Mouse (Mus musculus) spleen, embryonic (tissue): Measurements from ENCODE around the gene Clic4.
"Not testable (repeated sequence)": the region's sequence is repeated elsewhere in the genome, so short reads cannot be mapped to it uniquely, and the experiment has no call there.

Source experiments
- CTCF ChIA-PET: fragments of 350-600 bp; sonication (Branson Sonifier 250); formaldehyde crosslinking; loops from one replicate; lab custom pipeline; 2022; lab: Charles Lee

Gene Clic4

DNA sequence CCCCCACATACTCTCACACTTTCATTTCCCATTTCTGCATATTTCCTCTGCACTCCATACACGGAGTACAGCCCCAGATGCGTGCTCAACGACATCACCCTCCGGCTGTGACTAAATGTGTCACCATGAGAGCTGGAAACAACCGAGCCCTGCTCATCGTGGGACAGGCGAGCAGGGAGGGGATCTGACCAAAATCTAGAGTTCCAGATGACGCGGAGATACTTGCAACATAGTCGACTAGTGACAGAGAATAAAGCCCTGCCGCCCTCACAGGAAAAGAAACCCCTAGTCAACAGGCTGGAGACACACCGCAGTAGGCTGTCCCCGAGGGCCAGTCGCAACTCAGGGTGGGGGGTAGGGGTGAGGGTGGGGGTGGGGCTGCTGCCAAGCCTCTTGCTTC, 69.3 kb downstream of the Clic4 start:
- CTCF ChIA-PET, result interaction anchor here (0.7 kb wide), 3 partner anchors 156 to 287 kb away, joined by 3 to 8 read pairs (median 4); no protein-coding TSS in a partner anchor

DNA sequence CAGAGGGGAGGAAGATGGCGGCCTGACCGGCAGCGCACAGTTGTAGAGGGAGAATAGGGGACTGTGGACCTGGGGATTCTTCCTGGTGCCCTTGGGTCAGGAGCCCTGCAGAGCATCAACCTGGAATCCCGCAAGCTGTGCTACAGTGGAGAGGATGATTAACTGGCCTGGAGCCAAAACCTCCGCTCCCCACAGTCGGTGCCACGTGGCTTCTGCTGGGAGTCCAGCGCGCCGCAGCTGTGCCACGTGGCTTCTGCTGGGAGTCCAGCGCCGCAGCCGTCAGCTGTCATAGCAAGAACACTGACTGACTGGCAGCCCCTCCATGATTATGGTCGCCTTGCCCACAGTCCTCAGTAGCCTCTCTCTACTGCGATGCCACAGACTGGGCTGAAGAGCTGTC, 70.8 kb downstream of the Clic4 start:
- CTCF ChIA-PET, result interaction anchor here (0.6 kb wide), 1 partner anchor 111 kb away, joined by 5 read pairs; no protein-coding TSS in a partner anchor

DNA sequence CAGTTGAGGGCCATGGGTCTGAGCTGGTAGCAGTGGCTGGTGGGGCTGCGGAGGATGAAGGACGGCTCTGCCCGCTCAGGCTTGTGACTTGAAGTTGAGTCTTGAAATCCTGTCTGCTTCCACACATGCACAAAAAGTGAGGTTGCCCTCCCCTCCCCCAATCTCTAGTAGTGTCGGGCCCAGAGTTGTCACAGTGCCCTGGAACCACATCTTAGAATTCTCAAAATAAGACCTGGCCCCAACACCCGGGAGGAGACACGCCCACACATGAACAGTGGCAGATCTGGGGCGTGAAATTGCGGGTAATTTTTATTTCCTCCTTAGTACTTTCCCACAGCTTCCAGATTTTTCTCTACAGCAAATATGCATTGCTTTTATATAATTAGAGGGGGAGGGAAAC, 74.8 kb downstream of the Clic4 start:
- CTCF ChIA-PET, result no interaction called here

DNA sequence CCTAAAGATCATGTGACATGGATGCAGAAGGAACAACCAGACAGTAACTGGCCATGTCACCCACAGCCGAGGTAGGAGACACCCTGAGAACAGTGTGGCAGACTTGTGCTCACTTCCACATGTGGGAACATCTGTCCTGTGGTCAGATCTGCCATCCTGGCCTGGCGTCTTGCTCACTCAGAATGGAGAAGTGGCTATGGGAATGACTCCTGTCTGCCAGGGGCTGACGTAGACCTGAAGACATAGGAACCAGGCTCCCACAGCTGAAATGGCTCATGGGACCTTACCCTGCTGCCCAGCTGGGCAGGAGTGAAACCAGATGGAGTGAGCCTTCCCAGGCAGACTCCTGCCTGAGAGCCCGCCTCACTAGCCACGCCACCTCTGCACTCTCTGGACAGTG, 79.8 kb downstream of the Clic4 start:
- CTCF ChIA-PET, result no interaction called here

DNA sequence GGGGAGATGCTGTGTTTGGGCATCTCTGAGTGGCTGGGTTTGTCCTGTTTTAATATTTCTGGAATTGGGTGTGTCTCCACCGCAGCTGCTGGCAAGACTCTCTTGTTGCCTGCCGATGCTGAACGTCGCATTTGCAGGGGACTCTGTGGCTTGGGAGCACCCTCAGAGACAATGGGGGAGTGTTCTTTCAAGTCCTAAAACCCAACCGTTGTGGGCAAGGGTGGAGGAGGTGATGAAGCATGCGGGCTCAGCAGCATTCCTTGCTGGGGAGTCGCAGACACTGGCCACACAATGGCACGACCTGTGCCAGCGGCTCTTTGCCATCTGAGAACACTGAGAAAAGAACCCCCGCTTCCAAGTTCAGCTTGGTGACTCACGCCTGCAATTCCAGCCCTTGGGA, 81.0 kb downstream of the Clic4 start:
- CTCF ChIA-PET, result no interaction called here

DNA sequence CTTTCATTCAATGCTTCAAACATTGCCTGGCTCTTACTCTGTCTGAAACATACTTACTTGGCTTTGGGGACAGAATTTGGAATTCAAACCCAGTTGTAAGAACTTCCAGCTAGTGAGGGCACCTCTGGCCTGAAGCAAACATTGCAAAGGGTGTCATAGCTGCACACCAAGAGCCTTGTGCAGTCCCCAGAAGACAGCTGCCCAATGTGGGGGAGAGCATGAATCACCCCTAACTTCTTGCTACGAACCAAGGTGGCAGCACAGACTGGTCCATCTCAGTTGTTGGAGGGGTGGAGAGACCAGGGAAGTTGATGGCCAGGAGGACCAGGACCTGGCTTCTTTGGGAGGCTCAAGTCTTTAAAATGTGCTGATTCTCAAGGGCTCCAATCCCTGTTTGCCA, 81.4 kb downstream of the Clic4 start:
- CTCF ChIA-PET, result no interaction called here

DNA sequence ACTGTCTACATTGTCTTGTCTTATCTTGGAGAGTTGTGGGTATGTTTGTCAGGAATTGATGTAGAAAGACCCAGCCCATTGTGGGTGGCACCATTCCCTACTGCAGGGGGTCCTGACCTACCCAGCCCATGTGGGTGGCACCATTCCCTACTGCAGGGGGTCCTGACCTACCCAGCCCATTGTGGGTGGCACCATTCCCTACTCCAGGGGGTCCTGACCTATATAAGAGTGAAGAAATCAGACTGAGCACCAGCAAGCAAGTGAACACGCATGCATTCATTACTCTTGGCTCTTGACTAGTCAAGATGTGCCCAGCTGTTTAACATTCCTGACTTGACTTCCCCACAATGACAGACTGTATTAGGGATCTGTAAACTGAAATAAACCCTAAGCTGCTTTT, 82.2 kb downstream of the Clic4 start:
- CTCF ChIA-PET, result interaction anchor here (1.4 kb wide), 1 partner anchor 24 kb away, joined by 3 read pairs; no protein-coding TSS in a partner anchor

DNA sequence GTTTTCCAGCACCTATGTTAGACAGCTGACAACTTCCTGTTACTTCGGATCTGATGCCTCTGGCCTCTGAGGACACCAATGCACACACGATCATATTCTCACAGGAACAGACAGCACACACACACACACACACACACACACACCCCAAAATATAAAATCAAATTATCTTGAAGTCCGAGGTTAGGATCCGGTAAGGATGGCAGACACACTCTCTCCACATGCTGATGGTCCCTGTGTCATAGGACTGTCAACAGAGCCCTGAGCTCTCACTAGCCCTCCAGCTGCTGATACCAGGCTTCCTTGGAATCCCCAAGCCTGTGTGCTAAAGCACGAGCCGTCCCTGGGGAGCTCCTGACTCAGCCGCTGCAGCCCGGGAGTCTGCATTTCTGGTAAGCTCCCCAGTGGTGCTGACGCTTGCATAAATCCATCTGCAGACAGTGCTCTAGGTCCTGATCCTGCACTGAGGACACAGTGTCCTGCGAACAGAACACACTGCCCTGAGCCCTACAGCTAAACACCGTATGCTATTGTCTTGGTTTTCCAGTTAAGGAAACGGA, 83.1 kb downstream of the Clic4 start:
- CTCF ChIA-PET, result interaction anchor here (1.4 kb wide), 1 partner anchor 24 kb away, joined by 3 read pairs; no protein-coding TSS in a partner anchor

DNA sequence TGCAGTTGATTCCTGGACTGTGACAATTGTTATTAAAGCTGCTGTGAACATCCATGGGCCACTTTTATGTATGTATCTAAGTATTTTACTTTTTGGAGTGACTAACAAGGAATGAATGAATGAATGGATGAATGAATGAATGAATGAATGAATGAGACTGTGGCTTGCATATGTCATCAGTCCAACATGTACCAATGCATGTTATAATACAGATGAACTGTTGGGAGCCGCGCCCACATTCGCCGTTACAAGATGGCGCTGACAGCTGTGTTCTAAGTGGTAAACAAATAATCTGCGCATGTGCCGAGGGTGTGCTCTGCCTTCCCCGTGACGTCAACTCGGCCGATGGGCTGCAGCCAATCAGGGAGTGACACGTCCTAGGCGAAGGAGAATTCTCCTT, 88.3 kb downstream of the Clic4 start:
- CTCF ChIA-PET, result not testable (repeated sequence)

DNA sequence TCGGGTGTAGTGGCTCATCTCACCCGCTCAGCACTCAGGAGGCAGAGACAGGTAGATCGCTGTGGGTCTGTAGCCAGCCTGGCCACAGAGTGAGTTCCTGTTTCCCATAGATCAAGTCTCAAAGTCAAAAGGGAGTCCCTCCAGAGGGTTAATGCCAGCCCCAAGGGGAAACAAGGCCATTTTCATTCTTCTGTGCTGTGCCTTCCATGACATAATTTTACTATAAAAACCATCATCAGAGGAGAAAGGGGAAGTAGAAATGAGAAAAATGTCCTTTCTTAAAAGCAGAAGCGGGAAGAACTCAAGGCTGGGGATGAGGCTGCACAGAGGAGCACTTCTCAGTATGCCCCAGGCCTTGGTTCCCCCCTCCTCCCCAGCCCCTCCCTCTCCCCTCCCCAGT, 90.8 kb downstream of the Clic4 start:
- CTCF ChIA-PET, result no interaction called here

DNA sequence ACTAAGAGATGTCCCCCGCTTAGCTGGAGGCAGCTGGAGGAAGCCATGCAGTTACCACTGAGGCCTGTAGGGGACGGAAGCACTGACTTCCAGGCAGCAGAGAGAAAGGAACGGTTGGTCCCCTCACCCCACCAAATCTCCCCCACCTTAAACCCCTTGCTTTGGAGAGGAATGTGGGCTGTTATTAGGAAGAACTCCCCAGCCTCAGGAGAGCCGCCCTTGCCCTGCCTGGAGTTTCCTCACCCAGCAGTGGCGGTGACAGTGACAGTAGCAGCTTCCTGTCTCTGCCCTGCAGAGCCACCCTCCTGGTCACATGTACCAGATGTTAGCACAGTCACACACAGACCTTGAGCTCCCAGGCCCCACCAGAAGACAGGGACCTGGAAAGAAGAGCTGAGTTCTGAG, 93.5 kb downstream of the Clic4 start:
- CTCF ChIA-PET, result interaction anchor here (0.6 to 1.6 kb wide), 3 partner anchors 13 to 132 kb away, joined by 3 to 4 read pairs (median 3); no protein-coding TSS in a partner anchor

DNA sequence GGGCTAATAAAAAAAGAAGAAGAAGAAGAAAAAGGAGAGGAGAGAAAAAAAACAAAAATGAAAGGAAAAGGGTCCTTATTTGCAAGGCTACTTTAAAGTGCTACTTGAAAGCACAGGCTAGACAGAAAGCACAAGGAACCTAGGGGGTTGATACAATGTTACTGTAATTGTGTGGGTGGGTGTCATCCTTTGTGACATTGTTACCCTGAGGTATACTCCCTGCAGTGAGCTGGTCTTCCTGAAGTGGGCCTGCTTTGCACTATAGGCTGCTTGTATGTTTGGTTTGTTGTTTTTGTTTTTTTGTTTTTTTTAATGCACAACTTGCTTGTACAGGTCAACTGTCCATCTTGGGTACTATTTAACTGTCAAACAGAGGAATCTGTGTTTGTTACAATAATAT, 95.0 kb downstream of the Clic4 start:
- CTCF ChIA-PET, result interaction anchor here (0.7 to 1.4 kb wide), 2 partner anchors 17 to 68 kb away, joined by 3 read pairs; no protein-coding TSS in a partner anchor

DNA sequence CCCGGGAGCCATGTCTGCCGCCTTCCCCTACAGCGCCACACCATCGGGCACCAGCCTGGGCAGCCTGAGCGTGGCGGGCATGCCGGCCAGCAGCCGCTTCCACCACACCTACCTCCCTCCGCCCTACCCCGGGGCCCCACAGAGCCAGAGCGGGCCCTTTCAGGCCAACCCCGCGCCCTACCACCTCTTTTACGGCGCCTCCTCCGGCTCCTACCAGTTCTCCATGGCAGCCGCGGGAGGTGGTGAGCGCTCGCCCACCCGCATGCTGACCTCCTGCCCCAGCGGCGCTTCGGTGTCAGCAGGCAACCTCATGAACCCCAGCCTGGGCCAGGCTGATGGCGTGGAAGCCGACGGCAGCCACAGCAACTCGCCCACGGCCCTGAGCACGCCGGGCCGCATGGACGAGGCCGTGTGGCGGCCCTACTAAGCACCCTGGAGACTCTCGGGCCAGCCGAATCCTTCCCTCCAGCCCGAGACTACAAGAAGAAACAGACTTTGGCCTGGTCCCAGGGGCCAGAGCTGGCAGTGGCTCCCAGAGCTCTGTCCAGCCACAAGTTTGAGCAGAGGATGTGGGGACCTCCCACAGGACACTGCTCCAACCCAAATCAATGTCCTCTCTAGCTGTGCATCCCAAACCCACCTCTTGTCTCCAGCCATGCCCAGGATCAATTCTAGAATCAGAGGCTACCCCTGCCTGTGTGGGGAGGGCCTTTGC, 97.1 kb downstream of the Clic4 start:
- CTCF ChIA-PET, result no interaction called here

DNA sequence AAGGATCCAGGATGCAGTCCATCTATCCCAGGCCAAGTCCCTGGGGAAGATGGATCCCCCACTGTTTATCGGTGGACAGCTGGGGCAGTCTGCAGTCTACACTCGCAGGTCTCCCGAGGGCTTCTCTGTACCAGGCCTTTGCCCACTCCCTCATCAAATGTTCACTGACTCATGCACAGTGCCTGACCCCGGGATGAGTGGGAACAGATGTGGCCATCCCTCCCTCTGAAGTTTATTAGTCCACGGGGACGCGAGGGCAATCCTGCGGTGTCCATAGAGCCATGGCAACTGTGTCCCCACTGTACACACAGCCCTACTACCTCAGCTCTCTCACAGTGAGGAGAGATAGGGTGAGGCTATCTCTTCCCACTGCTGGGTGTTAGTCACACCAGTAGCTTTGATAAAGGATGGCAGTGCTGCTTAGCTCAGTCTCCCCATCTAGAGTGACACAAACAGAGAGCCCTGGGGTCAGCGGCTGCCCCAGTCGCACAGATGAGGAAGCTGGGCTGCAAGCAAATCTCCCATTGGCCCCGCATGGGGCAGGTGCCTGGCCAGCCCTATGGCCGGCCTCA, 101.2 kb downstream of the Clic4 start:
- CTCF ChIA-PET, result no interaction called here

DNA sequence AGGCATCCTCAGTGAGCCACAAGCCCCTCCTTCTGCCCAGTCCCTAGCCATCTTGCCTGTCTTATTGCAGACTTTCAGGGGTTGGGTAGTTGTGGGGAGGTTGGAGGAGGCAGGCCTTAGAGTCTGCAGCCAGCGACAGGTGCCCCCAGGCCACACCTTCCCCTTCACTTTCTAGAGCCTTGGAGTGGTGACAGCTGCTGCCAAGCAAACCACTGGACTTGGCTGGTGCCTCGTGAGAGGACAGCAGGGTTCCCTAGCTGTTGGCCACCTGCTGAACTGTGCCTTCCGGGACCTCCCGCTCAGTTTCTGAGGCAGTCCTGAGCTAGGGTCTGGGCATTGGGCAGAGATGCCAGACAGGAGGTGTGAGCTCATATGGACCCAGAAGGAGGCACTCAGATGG, 103.1 kb downstream of the Clic4 start:
- CTCF ChIA-PET, result no interaction called here

DNA sequence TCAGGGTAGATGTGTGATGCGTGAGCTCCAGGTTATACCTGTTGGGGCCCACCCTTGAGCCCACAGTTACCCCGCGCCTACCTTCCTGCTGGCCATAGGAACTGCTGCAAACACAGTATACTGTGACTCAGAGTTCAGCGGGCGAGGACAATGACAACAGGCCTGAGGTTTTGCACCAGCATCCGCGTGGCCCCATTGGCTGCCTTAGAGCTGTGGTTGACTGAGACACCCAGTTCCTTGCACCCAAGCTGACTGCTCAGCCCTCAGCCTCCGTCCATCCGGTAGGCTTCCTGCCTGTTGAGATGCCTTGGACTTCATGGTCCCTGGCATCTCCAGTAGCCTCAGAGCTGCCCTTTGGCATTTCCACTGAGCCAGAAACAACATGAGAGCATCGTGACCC, 103.5 kb downstream of the Clic4 start:
- CTCF ChIA-PET, result no interaction called here

DNA sequence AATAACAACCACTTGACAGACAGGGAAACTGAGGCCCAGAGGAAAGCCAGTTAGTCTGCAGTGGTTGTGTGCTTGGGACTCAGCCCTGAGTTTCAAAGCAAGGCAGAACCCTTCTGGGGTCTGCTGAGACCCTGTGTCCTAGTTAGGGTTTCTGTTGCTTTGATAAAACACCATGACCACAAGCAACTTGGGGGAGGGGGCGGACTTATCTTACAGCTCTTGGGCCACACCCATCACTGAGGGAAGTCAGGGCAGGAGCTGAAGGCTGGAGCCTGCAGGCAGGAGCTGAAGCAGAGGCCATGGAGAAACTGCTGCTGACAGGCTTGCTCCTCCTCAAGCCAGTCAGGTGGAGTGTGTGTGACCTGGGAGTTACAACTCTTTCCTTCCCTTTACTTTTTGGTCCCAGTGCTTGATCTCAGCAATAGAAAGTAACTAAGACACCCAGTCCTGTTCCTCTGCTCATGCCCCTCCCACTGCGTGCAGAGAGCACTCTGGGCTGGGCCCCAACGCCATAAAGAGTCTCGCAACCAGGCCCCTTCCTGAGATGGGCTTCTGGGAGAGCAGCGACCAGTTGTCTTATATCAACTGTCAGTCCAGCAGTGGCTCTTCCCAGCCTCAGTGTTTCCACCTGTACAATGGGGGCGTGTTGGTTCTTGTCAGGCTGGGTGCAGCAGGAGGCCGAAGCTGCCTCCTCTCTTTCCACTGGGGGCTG, 104.6 kb downstream of the Clic4 start:
- CTCF ChIA-PET, result no interaction called here

DNA sequence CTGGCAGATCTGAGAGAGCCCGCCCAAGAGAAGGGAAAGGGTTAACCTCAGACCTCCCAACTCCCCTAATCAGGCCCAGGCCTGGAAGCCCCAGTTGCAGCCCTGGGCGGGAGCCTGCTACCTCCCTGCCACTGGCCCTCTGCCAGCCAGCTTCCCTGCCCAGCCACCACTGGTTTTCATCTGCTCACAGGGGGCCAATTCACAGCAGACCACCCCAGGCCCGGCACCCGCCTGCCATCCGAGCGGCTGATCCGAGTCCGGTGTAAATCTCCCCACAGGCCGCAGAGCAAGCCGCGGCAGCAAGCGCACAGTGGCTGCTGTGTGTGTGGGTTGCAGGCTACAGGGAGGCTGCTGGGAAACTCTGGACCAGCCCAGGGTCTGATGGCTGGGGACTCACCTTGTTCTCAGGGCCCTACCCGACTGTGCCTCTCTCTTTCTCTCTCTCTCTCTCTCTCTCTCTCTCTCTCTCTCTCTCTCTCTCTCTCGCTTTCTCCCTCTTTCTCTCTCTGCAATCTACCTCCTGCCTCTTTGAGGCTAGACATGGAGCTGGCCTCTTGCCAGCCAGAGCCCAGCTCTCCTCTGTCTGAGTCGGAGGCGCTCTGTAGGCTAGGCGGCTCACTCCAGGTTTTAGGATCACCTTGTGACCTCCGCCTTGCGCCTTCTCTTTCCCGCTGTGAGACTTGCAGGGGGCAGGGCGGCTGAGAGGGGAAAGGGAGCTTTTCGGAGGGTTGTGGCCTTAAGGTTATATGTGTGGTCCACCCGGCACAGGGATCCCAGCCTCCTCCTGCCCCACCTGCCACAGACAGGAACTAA, 106.0 kb downstream of the Clic4 start:
- CTCF ChIA-PET, result interaction anchor here (0.8 kb wide), 1 partner anchor 23 kb away, joined by 3 read pairs; no protein-coding TSS in a partner anchor

DNA sequence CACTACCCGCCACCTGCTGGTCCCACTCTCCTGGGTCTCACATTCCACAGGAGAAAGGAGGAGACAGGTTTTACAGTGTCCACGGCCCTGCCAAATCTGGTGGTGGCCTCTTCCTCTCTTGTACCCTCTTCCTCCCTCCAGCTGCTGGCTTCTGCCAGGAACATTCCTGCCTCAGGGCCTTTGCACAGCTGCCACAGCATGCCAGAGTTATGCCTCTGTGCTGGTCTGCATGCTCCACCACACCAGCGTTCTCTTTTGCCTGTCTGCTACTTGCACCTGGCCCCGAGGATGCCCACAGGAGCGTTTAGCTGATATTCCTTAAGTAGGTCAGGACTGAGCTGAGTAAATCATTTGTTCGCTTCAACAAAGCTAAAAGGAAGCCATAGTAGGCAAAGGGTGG, 106.9 kb downstream of the Clic4 start:
- CTCF ChIA-PET, result interaction anchor here (0.7 to 0.8 kb wide), 2 partner anchors 13 to 24 kb away, joined by 3 read pairs; no protein-coding TSS in a partner anchor
